Mouse (Mus musculus) midbrain, postnatal 0 days (tissue): ENCODE results near the gene Bcl2l13. TPM values are rescaled to one million over a fixed set of nuclear protein-coding genes. Genes with fewer than 3 reads are reported as not detected.
A peak's percentile ranks its signal among the peaks of the same experiment; 100 is the strongest.

Source experiments
- ATAC-seq: fragments of 200-750 bp; cut with Nextera tagmentation; 2 replicates; pipeline ENCODE4 v1.8.0; 2017; ENCODE audit warnings: moderate number of reproducible peaks, mild to moderate bottlenecking, moderate TSS enrichment, moderate library complexity; ENCODE audit not compliant: low FRiP score
- DNase-seq: peaks from one replicate; pipeline ENCODE4 v3.0.0-alpha.2; 2015; ENCODE audit warnings: low spot score
- H3K27ac ChIP-seq: fragments of 300-500 bp; sonication (generic); 2 replicates; pipeline ENCODE4 v1.5.1; 2014; ENCODE audit warnings: low read depth, mild to moderate bottlenecking, low read length, mixed read lengths
- H3K27me3 ChIP-seq: fragments of 300-500 bp; sonication (generic); 2 replicates; pipeline ENCODE4 v1.6.1; 2014; ENCODE audit warnings: low read length, control low read depth, mixed read lengths; ENCODE audit not compliant: insufficient read depth
- H3K36me3 ChIP-seq: fragments of 300-500 bp; sonication (generic); 2 replicates; pipeline ENCODE4 v1.6.1; 2014; ENCODE audit warnings: low read length, control low read depth, mixed read lengths; ENCODE audit not compliant: insufficient read depth
- H3K4me1 ChIP-seq: fragments of 300-500 bp; sonication (generic); 2 replicates; pipeline ENCODE4 v1.6.1; 2014; ENCODE audit warnings: mild to moderate bottlenecking, control low read depth, antibody characterized with exemption, low read length, mixed read lengths; ENCODE audit not compliant: insufficient read depth
- H3K4me2 ChIP-seq: fragments of 300-500 bp; sonication (generic); 2 replicates; pipeline ENCODE4 v1.6.1; 2014; ENCODE audit warnings: low read depth, mild to moderate bottlenecking, low read length, mixed read lengths; ENCODE audit not compliant: poor library complexity, severe bottlenecking
- H3K4me3 ChIP-seq: fragments of 300-500 bp; sonication (generic); 2 replicates; pipeline ENCODE4 v1.5.1; 2014; ENCODE audit warnings: low read depth, mild to moderate bottlenecking, low read length, moderate library complexity
- H3K9ac ChIP-seq: fragments of 300-500 bp; sonication (generic); replicated peaks from 2 replicates; pipeline ENCODE4 v1.6.1; 2014; ENCODE audit warnings: mild to moderate bottlenecking, low read length, moderate library complexity, mixed read lengths; ENCODE audit not compliant: poor library complexity, severe bottlenecking
- H3K9me3 ChIP-seq: fragments of 300-500 bp; sonication (generic); 2 replicates; pipeline ENCODE4 v1.6.1; 2016; ENCODE audit warnings: low read length, control low read depth
- CTCF ChIP-seq: IDR thresholded peaks from 2 replicates; pipeline ENCODE4 v1.5.1; 2016; ENCODE audit warnings: antibody characterized with exemption, mild to moderate bottlenecking
- WGBS: fragments of 180-500 bp; shearing (Covaris S2); extraction: QIAGEN DNeasy Blood & Tissue Kit; methylation state at CpG from one replicate; pipeline ENCODE4 v1.1.7; 2014; 5-methylcytosine and 5-hydroxymethylcytosine counted together
- polyA plus RNA-seq: library from polyadenylated mRNA; unstranded; fragments of >200 nt; fragmentation: Nextera tagmentation; extraction: Ambion mirVana; gene quantifications from 2 replicates; pipeline ENCODE4 v1.2.1, GENCODE M21; 2015
- total RNA-seq: library from RNA; depleted of rRNA; stranded (reverse); fragments of >200 nt; gene quantifications from 2 replicates; pipeline ENCODE4 v1.2.3, GENCODE M21; 2014

Gene Bcl2l13
- total and polyA plus RNA-seq, 2 experiments from 2014 or later, result 19.0 to 133 TPM

DNA sequence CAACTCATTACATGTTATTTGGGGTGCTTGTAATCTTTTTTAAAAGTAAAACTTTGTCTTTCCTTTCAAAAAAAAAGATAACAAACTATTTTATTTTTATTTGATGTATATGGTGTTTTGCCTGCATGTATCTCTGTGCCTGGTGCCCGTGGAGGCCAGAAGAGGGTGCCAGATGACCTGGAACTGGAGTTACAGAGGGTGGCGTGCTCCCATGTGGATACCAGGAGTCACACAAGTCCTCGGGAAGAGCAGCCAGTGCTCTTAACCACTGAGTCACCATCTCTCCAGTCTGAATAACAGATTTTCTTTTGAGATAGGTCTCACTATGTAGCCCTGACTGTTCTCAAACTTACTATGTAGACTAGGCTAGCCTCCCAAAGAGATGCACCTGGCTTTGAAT, 73.5 kb downstream of the Bcl2l13 start:
- no peaks in the 10 kb centered on the region for H3K27me3 ChIP-seq
- no peak for ATAC-seq
- no peaks in the 10 kb centered on the region for H3K36me3 ChIP-seq
- H3K9me3 ChIP-seq, result no peaks in the 10 kb centered on the region
- DNase-seq, result no peak
- WGBS, result 81% methylated on average over 3 of the region's 3 CpGs
- H3K4me1 ChIP-seq, result no peaks in the 10 kb centered on the region
- no peak overlapping the region for H3K27ac ChIP-seq
- H3K4me2 ChIP-seq, result no peak overlapping the region
- no peak for TF ChIP-seq CTCF
- no peak overlapping the region for H3K4me3 ChIP-seq
- H3K9ac ChIP-seq, result no peak overlapping the region

DNA sequence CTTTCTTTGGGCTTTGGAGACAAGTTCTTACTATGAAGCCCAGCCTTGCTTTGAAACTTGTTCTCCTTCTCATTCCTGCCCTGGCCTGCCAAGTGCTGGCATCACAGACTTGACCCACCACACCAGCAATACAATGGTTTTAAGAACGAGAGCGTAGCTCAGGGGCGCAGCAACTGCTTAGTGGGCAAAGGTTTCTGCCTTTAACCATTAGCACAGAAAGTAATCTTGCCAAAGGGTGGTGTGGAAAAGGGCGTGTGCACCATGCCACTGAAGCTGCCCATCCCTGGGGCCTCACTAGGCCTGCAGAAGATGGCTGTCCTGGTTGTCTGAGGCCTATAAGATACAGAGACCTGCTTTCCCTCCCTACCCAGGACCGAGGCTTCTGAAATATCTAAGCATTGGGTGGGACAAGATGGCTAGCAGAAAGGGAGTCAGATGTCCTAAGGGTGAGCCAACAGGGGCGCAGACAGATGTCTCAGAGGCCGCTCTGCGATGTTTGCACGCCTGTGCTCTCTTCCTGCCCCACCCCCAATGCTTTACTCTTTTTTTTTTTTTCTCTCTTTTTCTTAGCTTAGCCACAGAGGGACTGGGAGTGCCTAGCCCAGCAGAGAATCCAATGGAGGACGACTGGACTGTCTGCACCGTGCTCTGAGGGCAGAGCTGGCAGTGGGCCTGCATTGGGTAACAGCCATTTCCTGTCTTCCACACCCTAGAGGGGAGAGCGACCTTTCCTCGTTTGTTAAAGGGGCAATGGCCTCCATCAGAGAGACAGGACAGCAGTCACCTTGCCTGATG, 75.4 kb downstream of the Bcl2l13 start:
- no peak for ATAC-seq
- Histone ChIP-seq H3K27me3 (no peaks in the 10 kb centered on the region), H3K9me3 (no peaks in the 10 kb centered on the region), H3K4me2 (no peak overlapping the region), H3K4me3 (no peak overlapping the region), H3K9ac (no peak overlapping the region), H3K36me3 (no peaks in the 10 kb centered on the region), H3K27ac (no peak overlapping the region), H3K4me1 (no peaks in the 10 kb centered on the region)
- no peak for DNase-seq
- no peak for TF ChIP-seq CTCF
- WGBS, result 80% methylated on average over 13 of the region's 13 CpGs

DNA sequence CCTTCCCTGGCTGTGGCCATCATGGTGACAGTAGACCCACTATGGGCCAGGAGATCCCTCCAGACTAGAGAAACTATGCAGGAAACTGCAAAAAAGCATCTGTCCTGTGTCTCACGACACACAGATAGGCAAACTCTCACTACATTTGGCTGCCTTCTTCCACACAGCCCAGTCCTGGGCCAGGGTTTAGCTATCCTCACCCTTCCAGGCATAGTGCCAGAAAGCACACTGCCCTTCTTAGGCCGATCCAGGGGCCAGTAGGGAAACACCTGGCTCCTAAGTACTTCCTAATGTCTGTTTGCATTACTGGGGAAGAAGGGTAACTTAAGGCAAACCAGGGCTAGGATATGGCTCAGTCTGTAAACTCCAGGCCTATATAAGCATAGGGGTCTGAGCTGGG, 76.9 kb downstream of the Bcl2l13 start:
- no peak overlapping the region for H3K4me3 ChIP-seq
- TF ChIP-seq CTCF, result no peak
- no peaks in the 10 kb centered on the region for H3K27me3 ChIP-seq
- H3K4me2 ChIP-seq, result no peak overlapping the region
- no peaks in the 10 kb centered on the region for H3K9me3 ChIP-seq
- ATAC-seq (no peak), DNase-seq (no peak)
- no peak overlapping the region for H3K9ac ChIP-seq
- H3K4me1 ChIP-seq, result no peaks in the 10 kb centered on the region
- WGBS, result 74% methylated on average over 2 of the region's 2 CpGs
- no peak overlapping the region for H3K27ac ChIP-seq
- H3K36me3 ChIP-seq, result no peaks in the 10 kb centered on the region

DNA sequence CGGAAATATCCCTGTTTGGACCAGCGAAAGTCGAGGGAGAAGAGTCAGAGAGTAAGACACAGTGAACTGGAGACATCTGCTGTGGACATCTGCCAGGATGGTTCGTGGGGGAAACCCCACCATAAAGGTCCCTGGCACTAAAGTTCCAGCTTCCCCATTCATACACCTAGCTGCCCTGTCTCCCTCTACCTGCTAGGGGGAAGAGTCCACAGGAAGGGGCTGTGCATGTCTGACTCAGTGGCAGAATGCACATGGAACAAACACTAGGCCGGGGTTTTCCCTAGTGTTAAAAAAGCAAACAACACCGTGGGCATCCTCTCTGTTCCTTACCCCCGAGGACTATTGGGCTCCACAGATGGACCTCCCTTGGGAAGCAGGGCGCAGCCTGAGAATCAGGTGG, 77.8 kb downstream of the Bcl2l13 start:
- H3K9ac ChIP-seq, result no peak overlapping the region
- no peak for TF ChIP-seq CTCF
- ATAC-seq (no peak), DNase-seq (no peak)
- no peaks in the 10 kb centered on the region for H3K36me3 ChIP-seq
- no peaks in the 10 kb centered on the region for H3K9me3 ChIP-seq
- WGBS, result 79% methylated on average over 8 of the region's 8 CpGs
- no peak overlapping the region for H3K4me3 ChIP-seq
- H3K27me3 ChIP-seq, result no peaks in the 10 kb centered on the region
- no peak overlapping the region for H3K4me2 ChIP-seq
- H3K4me1 ChIP-seq, result no peaks in the 10 kb centered on the region
- no peak overlapping the region for H3K27ac ChIP-seq

DNA sequence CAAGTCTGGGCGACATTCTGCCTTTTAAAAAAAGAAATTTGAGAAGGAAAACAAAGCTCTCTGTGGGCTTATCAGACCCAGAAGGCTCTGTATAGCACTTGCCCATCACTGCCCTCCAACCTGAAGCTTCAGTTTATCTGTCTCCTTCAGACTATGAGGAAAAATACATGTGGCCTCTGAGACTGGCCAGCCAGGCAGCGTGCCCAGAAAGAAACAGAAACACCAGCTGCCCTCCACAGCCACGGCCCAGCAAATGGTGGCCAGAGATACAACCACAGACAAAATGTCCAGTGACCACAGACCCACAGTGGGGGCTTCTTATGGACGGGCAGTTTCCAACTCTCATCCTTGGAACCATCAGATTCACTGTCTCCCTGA, 78.5 kb downstream of the Bcl2l13 start:
- no peaks in the 10 kb centered on the region for H3K27me3 ChIP-seq
- TF ChIP-seq CTCF, result no peak

DNA sequence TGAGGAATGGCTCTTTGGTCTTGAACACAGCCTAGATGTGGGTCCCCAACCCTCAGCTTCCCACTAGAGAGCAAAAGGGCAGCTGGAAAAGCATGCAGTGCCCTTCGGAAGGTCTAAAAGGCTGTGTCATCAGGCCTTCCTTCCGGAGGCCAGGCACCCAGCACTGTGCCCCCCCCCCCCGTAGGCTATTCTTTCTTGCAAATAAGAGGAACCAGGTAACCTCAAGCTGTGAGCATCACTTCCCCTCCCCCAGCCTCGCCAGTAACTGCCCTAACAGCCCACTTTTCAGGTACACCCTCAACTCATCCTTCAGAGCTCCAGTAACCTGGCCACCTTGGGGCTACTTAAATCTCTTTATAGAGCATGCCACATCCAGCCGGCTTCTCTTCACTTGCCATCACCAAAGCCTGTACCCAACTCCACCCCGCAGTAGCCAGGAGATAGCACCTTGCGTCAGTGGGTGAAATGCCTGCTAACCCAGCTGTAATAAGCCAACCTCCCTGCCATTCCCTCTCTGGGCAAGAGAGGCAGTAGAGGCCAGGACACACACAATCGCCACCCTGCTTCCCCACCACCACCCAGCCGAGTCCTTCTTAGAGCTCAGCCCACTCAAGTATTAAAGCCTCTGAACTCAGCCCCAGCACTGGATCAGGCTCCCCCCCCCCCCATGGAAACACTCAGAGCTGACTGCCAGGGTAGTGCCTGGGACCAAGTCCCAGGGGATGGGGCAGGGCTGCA, 79.1 kb downstream of the Bcl2l13 start:
- H3K9me3 ChIP-seq, result no peaks in the 10 kb centered on the region
- no peaks in the 10 kb centered on the region for H3K36me3 ChIP-seq
- peak; percentile 30 for DNase-seq
- H3K27ac ChIP-seq, result no peak overlapping the region
- ATAC-seq, result no peak
- H3K9ac ChIP-seq, result no peak overlapping the region
- H3K4me2 ChIP-seq, result peak overlapping the region; percentile 92
- no peaks in the 10 kb centered on the region for H3K27me3 ChIP-seq
- H3K4me3 ChIP-seq, result 0 out of 2 replicates have a peak overlapping the region, but pooled peaks have one; percentile 72
- H3K4me1 ChIP-seq, result no peaks in the 10 kb centered on the region
- WGBS, result 44% methylated on average over 9 of the region's 9 CpGs
- TF ChIP-seq CTCF, result peak; percentile 58

More for the DNA sequence above, 78.5 kb downstream of the Bcl2l13 start:
- Histone ChIP-seq H3K9me3 (no peaks in the 10 kb centered on the region), H3K9ac (no peak overlapping the region), H3K4me3 (no peak overlapping the region), H3K27ac (no peak overlapping the region), H3K36me3 (no peaks in the 10 kb centered on the region), H3K4me2 (peak overlapping the region; percentile 92; the same call in 1 of the 2 replicates), H3K4me1 (no peaks in the 10 kb centered on the region)
- 81% methylated on average over 4 of the region's 4 CpGs for WGBS
- DNase-seq (no peak), ATAC-seq (no peak)
